Comparison of ENCODE assay signal across 8 mouse cellular contexts in the genomic region with DNA sequence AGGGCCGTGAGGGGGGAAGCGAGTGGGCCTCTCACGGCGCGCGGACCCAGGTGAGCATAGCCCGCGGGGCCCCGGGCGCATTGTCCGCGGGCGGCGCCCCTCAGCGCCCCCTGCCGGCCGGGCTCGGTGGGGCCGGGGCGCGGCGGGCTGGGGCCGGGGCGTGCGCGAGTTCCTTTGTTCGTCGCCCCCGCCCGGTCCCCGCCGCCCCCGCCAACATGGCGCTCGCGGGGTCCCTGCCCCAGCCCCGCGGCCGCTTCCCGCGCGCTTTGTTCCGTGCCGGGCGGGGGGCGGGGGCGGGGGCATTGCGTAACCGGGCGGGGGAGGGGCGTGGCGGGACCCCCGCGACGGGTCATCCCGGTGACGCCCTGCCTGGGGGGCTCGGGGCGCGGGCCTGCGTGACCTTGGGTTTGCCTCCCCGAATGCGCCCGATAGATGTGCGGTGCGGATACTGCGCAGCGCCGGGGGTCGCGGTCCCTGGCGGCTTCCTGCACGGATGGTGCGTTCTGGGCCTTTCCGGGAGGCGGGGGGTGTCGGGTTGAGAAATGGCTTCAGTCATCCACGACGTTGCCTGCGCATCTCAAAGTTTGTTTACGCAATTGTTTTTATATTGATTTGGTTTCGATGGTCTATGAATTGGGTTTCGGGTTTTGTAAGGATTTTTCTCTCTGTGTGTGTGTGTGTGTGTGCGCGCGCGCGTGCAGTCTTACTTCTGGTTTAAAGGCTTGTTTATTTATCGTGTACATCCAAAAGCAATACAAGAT. TPM values are rescaled to one million over a fixed set of nuclear protein-coding genes. Genes with fewer than 3 reads are reported as not detected.
A peak's percentile ranks its signal among the peaks of the same experiment; 100 is the strongest.
DNase-seq lines count a peak whose midpoint lies in the region; ATAC-seq and TF ChIP-seq lines count a peak whose summit lies in the region.

No protein-coding gene starts in this region.

- peak overlapping the region; percentile 75 for H3K27ac ChIP-seq in MEL (ENCODE audit: control insufficient read depth, low read depth, low read length)
- H3K27ac ChIP-seq in hindbrain, embryonic 15.5 days (replicated peaks), result peak overlapping the region; percentile 95

- H3K79me2 ChIP-seq in MEL (ENCODE audit: control insufficient read depth, insufficient read depth, low read length, poor library complexity), result peaks cover 54% of the 10 kb centered on the region

- H3K36me3 ChIP-seq in MEL (ENCODE audit: control insufficient read depth in 1 of 2, insufficient read depth in 2 of 2, low read length in 2 of 2), result peaks cover 0 to 21% of the 10 kb centered on the region in 2 experiments; a peak in 3 of 4 replicates
- H3K36me3 ChIP-seq in hindbrain, embryonic 15.5 days, result no peaks in the 10 kb centered on the region

- ATAC-seq in hindbrain, embryonic 15.5 days (ENCODE audit: low FRiP score, low read depth), result peak; percentile 69

- TF ChIP-seq POLR2A in MEL (IDR thresholded peaks at IDR 0.05; ENCODE audit: control insufficient read depth in 1 of 2, insufficient read depth in 1 of 2, low read depth in 1 of 2, low read length in 2 of 2, poor library complexity in 1 of 2), result no peak

- no peaks in the 10 kb centered on the region for H3K27me3 ChIP-seq in MEL (ENCODE audit: control insufficient read depth in 1 of 2, insufficient read depth in 2 of 2, low read length in 2 of 2)
- no peaks in the 10 kb centered on the region for H3K27me3 ChIP-seq in hindbrain, embryonic 15.5 days

- H3K9ac ChIP-seq in MEL (ENCODE audit: control insufficient read depth, low read depth, low read length, poor library complexity, severe bottlenecking), result peak overlapping the region; percentile 99
- H3K9ac ChIP-seq in hindbrain, embryonic 15.5 days, result peak overlapping the region; percentile 90

- peak; percentile 72 for DNase-seq in MEL (ENCODE audit: low read depth, low spot score)
- DNase-seq in cerebellum, adult 9-11 months, result peak; percentile 73
- peak; percentile 38 to 51 for DNase-seq in frontal cortex, postnatal 36 days (ENCODE audit: low spot score in 2 of 2)
- DNase-seq in left cerebral cortex, adult 18-20 months (ENCODE audit: low spot score in 2 of 2), result peak; percentile 29 to 42
- peak; percentile 59 for DNase-seq in lung, postnatal 36 days
- peak; percentile 66 for DNase-seq in retina, embryonic 14.5 days (ENCODE audit: low spot score)
- DNase-seq in thymus, postnatal 36 days, result peak; percentile 75 to 79

- WGBS in hindbrain, embryonic 15.5 days, result under 1% methylated on average over 62 of the region's 89 CpGs

- peak in 2 of 3 experiments; percentile 50 to 81; a peak in 5 of 6 replicates for TF ChIP-seq CTCF in MEL (IDR thresholded peaks at IDR 0.05 in 2 of 3, conservative IDR thresholded peaks at IDR 0.05 in 1 of 3; ENCODE audit: control insufficient read depth in 1 of 3, insufficient read depth in 1 of 3, low read depth in 2 of 3, low read length in 3 of 3, poor library complexity in 1 of 3, severe bottlenecking in 1 of 3)

- TF ChIP-seq EP300 in MEL (IDR thresholded peaks at IDR 0.05; ENCODE audit: low read depth in 1 of 2, low read length in 2 of 2), result no peak

- H3K4me1 ChIP-seq in MEL (ENCODE audit: control insufficient read depth in 1 of 2, insufficient read depth in 2 of 2, low read length in 2 of 2), result peaks cover 0 to 10% of the 10 kb centered on the region in 2 experiments; a peak in 2 of 4 replicates
- H3K4me1 ChIP-seq in hindbrain, embryonic 15.5 days (replicated peaks), result peaks cover 29% of the 10 kb centered on the region

- H3K4me2 ChIP-seq in hindbrain, embryonic 15.5 days, result peak overlapping the region; percentile 79

- TF ChIP-seq RAD21 in MEL (IDR thresholded peaks at IDR 0.05; ENCODE audit: low read depth, low read length), result no peak

- H3K4me3 ChIP-seq in MEL (ENCODE audit: control insufficient read depth in 1 of 2, insufficient read depth in 1 of 2, low read depth in 2 of 2, low read length in 2 of 2), result peak overlapping the region; percentile 94 to 99
- peak overlapping the region; percentile 78 for H3K4me3 ChIP-seq in hindbrain, embryonic 15.5 days

- H3K9me3 ChIP-seq in MEL (replicated peaks; ENCODE audit: insufficient read depth, low read length), result no peaks in the 10 kb centered on the region
- H3K9me3 ChIP-seq in hindbrain, embryonic 15.5 days, result no peaks in the 10 kb centered on the region

TF ChIP-seq in MEL, 35 proteins besides CTCF, POLR2A, EP300 and RAD21:
- TF ChIP-seq NRF1 (IDR thresholded peaks at IDR 0.05; ENCODE audit: insufficient read depth, low read depth, low read length, poor library complexity, severe bottlenecking) (no peak), NELFE (IDR thresholded peaks at IDR 0.05; ENCODE audit: low read depth, low read length) (no peak), SMC3 (IDR thresholded peaks at IDR 0.05; ENCODE audit: low read depth, low read length) (no peak), HCFC1 (IDR thresholded peaks at IDR 0.05; ENCODE audit: low read depth, low read length) (peak; percentile 32; the same call in 1 of the 2 replicates), MYB (IDR thresholded peaks at IDR 0.05; ENCODE audit: low read depth, low read length) (no peak), CHD2 (IDR thresholded peaks at IDR 0.05; ENCODE audit: low read length) (no peak), SIN3A (IDR thresholded peaks at IDR 0.05; ENCODE audit: low read length) (0 out of 2 replicates have a peak, but pooled peaks have one; percentile 33), E2F4 (IDR thresholded peaks at IDR 0.05; ENCODE audit: borderline replicate concordance, low read depth, low read length) (no peak), POLR2AphosphoS5 (IDR thresholded peaks at IDR 0.05; ENCODE audit: borderline replicate concordance, low read depth, low read length) (no peak), ZKSCAN1 (IDR thresholded peaks at IDR 0.05; ENCODE audit: low read depth, low read length) (no peak), RCOR1 (IDR thresholded peaks at IDR 0.05; ENCODE audit: low read depth, low read length) (no peak), USF2 (IDR thresholded peaks at IDR 0.05; ENCODE audit: borderline replicate concordance in 1 of 2, insufficient read depth in 1 of 2, low read depth in 1 of 2, low read length in 2 of 2) (no peak), MEF2A (IDR thresholded peaks at IDR 0.05; ENCODE audit: extremely low read depth, insufficient replicate concordance, low read depth, low read length, poor library complexity, severe bottlenecking) (no peak), MAX (IDR thresholded peaks at IDR 0.05; ENCODE audit: low read length) (no peak), MXI1 (IDR thresholded peaks at IDR 0.05; ENCODE audit: low read depth, low read length) (0 out of 2 replicates have a peak, but pooled peaks have one; percentile 15), ETS1 (IDR thresholded peaks at IDR 0.05; ENCODE audit: low read depth, low read length) (no peak), ZMIZ1 (IDR thresholded peaks at IDR 0.05; ENCODE audit: low read depth, low read length) (no peak), MYC (IDR thresholded peaks at IDR 0.05; ENCODE audit: low read depth, low read length) (no peak), USF1 (IDR thresholded peaks at IDR 0.05; ENCODE audit: low read depth, low read length) (no peak), MAZ (IDR thresholded peaks at IDR 0.05; ENCODE audit: low read depth, low read length) (no peak), TAL1 (IDR thresholded peaks at IDR 0.05; ENCODE audit: low read length) (no peak), ZNF384 (IDR thresholded peaks at IDR 0.05; ENCODE audit: low read depth, low read length) (no peak), ZC3H11A (IDR thresholded peaks at IDR 0.05; ENCODE audit: low read depth, low read length) (no peak), BHLHE40 (IDR thresholded peaks at IDR 0.05; ENCODE audit: borderline replicate concordance, low read depth, low read length) (no peak), TCF12 (IDR thresholded peaks at IDR 0.05; ENCODE audit: low read depth, low read length) (no peak)

RNA-seq across cellular contexts. Expression of a gene that starts 0.5 kb away (rescaled TPM):
- 16.6 and 19.8 TPM in 2 replicates for total RNA-seq in MEL (2012; rRNA removed)
- 10 to 100 TPM; 23.7 to 47.3 TPM for polyA plus RNA-seq in MEL (2012; ENCODE audit: insufficient read depth in 1 of 2, insufficient read length in 2 of 2, low read depth in 1 of 2, low replicate concordance in 2 of 2, missing spikeins in 1 of 2)
- polyA plus RNA-seq in hindbrain, embryonic 15.5 days (2015; fragmentation: Nextera tagmentation; extraction: Ambion mirVana), result 146 and 150 TPM in 2 replicates
- total RNA-seq in left cerebral cortex, adult 18-20 months (2021), result 100 to 1,000 TPM; 171 to 183 TPM

Comparison
In these comparisons a context has a peak if more than half of its experiments do, and no peak if none do; other contexts are left out.
1. Peak in every context shown above with its lines: DNase-seq, ATAC-seq, H3K4me3 ChIP-seq and H3K27ac ChIP-seq.